Mouse (Mus musculus): ENCODE results near the gene Hhipl1.

The Hhipl1 gene

DNA sequence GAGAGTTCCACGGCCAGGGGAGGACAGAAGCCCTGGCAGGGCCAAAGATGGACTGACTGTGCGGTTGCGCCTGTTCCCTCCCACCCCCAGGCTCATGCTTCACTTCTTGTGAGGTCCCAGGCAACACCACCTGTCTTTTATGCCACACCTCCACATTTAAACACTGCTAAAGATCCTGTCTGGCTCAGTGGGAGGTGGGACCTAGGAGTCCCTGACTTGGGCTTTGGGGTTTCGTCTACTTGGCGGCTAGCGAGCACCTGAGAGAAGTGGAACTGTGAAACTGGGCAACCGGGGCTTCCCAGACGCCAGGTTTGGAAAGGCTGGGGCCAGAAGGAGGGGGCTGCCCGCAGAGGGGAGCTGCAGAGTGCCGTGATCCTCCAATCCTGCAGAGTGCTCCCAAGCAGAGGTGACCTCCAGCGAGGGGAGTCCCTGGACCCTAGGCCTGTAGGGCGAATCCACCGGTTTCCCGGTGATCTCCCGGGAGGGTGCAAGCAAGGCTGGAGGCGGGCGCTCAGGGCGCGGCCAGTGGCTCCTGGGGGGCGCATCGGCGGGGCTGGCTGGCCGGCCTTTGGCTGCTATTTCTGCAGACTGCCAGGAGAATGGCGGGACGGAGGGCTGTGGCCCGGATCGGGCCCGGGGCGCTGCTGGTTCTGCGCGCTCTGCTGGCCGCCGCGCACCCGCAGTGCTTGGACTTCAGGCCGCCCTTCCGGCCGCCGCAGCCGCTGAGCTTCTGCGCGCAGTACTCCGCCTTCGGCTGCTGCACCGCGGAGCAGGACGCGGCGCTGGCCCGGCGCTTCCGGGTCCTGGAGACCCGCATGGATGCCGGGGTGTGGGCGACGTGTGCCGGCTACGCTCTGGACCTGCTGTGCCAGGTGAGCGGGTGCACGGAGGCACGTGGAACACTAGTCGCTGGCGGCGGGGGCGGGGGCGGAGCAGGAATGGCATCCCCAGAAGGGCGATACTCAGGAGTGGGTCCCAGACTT lies at the start of gene Hhipl1:
Gene Hhipl1 (plus strand): TSS at position 459 of the 983 bp plus-strand sequence.
- DNase-seq (ENCODE audit: low spot score) = no peak

DNA sequence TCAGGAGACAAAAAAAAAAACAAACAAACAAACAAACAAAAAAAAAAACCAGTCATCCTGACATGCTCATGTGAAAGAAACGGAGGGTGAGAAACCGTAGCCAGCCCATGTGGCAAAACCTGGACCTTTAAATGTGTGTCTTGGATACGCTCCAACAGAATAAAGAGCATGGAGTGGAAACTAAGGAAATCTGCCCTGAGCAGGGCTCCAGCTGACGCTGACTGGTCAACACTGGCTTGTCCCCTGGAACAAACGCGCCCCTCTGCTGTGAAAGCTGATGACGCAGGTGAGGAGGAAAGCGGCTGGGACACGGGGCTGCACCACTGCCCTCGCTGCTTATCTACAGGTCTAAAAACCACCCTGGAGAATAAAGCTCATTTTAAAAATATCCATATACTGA lies 49.3 kb upstream of the Hhipl1 start:
- no peak for DNase-seq (ENCODE audit: low spot score)

DNA sequence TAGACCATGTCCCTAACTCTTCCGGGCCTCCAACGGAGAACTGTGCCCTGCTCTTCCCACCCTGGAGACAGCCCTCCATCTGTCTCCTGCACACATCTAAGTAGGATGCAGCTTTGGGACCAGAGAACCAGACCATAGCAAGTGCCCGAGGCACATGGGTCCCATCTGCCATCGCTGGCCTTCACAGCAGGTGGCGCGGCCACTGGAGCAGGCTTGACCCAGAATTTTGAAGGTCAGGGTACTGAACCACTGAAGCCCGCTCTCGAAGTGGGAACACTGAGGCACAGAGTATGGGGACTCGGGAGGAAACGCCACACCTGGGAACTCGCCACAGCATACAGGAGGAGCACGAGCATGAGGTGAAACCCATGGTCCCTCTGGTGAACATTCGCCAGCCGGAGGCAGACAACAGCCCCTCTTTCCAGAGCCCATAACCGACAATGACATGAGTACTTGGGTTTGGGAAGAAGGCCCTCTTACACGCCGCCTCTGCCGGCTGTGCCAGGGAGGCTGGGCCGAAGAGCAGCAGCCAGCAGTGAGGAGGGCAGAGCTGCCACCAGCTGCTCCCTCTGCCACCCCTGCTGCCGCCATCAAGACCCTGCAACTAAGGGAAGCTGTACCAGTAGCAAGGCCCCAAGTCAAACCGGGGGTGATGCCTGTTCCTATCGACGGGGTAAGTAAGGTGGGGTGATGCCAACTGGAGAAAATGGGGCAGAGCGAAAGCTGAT lies 46.6 kb upstream of the Hhipl1 start:
- no peak for DNase-seq (ENCODE audit: low spot score)

DNA sequence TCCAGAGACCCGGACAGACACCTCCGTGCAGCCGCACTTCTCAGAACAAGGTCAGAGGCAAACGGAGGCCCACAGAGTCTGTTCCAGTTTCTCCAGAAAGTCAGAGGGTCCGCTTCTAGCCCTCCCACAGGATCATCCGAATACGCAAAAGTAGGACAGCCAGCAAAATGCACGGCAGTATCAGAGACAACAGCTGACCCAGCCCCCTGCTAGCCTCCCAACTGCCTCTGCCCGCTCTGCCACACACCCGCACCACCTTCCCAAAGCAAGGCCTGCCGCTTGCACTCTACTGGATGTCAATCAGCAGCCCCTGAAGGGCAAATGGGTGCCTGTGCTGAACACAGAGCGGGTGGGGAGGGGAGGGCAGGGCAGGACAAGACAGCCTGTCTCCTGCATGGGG lies 45.1 kb upstream of the Hhipl1 start:
- no peak for DNase-seq (ENCODE audit: low spot score)

DNA sequence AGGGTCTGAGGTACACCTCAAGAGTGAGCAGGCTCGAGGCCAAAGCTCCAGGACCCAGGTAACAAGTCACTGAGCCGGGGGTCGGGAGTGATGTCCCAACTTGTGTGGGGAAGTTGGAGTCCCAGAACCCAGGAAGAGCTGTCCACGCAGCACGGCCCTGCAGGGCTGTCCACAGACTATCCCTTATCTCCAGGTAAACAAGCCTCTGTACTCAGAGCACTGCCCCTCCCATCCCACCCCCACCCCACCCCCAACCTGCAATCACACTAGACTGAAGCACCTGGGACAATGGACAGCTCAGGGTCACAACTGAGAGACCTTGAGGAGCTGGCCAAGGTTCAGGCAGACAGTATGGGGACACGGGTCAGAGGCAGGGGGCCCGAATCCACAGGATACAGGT lies 41.2 kb upstream of the Hhipl1 start:
- DNase-seq (ENCODE audit: low spot score) = no peak

DNA sequence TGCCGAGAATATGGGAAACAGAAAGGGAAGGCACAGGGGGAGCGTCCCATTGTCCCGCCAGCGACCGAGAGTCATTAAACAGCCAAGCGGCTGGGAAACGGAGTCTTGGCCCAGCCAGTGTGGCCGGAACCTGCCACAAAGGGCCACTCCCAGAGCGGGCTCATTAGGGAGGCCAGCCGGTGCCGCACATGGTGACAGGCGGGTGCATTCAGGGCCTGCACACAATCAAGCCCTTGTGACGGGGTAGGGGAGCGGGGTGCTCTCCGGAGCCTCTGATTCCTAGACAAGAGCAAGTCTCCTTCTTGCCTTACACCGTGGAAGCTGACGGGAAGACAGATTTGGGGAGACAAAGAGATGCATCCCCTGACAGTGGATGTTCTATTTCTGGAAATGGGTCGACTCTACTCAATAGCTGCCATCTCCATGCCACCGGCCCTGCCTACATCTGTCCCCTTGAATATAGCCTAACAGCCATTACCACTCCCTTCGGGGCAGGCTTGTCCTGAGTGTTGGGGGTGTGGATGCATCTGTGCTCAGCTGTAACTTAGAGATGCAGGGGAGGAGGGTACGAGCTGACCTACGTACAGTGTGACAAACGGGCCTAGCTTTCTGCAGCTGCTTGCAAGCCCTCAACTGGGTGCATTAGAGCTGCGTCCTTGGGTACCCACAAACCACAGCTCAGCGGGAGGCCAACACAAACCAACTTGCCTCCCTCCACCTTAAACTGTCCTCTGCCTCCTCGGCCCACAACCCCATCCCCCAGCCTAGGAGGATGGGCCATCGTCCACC lies 40.0 kb upstream of the Hhipl1 start:
- DNase-seq (ENCODE audit: low spot score) = no peak

DNA sequence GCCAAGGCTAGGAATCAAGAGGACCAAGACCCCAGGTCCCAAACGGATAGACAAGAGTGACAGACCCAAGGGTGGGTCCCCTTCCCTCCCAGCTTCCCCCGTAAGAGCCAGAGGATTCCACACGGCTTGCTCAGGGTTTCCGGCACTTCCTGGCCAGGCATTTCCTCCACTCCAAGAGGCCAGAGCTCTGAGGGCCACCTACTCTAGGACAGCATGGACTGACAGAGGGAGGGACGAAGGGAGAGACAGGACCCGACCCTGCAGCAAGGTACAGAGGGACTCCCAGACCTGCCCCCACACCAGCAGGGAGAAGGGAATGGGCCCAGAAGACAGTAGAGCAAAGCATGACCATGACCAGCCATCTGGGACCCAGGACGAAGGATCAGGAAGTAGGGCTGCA lies 38.4 kb upstream of the Hhipl1 start:
- DNase-seq (ENCODE audit: low spot score) = no peak

DNA sequence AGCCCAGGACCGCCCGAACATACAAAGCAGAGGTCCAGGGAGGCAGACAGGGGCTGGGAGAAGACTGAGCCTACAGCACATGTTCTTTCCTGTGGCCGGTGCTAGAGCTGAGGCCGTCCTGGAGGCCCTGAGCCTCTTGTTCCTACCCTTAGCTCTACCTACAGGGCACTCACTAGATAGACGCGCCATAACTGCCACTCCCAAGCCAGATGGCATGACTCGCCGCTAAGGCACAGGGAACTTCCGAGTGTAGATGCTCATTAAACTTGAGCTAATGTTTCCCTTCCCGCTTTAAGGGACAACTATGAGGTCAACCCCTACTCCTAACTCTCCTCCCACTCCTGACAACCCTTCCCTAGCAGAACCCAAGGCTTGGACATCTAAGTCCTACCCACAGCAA lies 37.1 kb upstream of the Hhipl1 start:
- no peak for DNase-seq (ENCODE audit: low spot score)

DNA sequence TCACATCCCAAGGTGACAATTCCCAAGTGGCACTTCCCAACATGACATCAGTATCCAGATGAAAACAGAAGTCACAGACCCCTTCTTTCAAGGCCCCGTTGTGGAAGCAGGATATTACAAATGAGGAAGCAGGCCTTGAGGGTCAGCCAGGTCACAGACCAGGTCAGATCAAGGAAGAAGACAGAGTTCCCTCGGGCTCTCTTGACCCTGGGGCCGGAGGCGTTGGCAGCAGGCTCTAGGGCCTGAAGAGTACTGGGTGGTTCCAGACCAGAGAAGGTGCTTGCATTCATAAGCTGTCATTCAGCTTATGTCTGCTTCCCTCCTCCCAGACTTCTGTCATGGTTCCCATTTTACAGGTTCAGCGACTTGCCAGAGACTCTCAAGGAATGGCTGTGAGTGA lies 36.4 kb upstream of the Hhipl1 start:
- DNase-seq (ENCODE audit: low spot score) = no peak

DNA sequence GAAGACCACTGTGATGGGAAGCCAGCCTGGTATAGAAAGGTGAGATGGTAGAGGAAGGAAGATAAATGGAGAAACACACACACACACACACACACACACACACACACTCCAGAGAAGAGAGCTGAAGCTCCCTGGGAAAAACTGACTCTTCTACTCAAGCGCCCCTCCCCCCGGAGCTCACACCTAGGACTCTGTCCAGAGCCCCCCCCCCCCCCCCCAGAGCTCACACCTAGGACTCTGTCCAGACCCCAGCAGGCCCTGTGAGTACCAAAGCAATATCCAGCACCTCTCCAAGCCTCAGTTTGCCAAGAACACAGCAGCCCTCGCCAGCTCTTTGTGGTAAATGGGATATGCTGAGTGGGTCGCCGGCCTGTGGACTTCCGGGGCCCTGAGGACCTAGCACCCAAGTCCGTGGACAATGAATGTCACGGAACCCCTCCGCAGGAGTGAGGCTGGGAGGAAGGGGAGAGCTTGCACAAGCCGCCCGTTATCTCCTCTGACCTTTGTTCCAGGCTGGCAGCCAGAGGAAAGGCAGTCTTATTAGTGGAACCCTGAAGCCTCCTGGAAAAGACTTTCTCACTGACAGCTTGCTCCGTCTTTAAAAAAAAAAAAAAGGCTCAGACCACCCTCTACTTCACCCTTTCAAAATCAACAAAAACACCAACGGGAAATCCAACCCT lies 35.7 kb upstream of the Hhipl1 start:
- DNase-seq (ENCODE audit: low spot score) = no peak

DNA sequence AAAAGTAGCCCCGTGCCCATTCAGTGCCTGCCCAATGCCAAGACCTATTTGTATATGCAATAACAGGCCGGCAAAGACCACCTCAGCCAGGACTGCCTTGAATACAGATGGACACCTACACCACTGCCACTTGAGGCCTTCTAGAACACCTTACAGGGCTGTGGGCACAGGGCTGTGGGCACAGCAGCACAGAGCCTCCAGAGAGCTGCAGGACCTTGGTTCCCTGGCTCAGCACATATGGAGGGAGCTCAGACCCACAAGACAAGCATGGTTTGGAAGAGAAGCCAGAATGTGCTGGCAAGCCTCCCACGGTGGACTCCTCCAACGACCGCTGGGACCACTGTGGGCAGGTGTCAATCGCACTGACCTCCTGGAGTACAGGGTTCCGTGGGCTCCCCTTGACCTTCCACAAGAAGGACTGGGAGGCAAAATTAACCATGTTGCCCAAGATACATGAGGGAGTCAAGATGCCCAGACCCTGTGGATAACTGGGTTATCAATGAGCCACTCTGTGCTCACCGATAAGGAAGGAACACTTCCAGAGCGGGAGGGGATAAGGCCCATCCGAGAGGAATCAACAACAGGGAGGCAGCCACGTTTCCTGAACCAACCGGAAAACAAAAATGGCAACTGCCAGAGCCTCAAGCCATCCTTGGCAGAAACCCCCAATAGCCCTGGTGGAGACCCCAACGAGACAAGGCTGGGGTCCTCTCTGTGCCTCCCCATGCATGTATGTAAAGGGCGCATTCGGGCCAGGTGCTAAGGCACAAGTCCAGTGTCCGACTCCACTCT lies 34.5 kb upstream of the Hhipl1 start:
- DNase-seq (ENCODE audit: low spot score) = no peak

DNA sequence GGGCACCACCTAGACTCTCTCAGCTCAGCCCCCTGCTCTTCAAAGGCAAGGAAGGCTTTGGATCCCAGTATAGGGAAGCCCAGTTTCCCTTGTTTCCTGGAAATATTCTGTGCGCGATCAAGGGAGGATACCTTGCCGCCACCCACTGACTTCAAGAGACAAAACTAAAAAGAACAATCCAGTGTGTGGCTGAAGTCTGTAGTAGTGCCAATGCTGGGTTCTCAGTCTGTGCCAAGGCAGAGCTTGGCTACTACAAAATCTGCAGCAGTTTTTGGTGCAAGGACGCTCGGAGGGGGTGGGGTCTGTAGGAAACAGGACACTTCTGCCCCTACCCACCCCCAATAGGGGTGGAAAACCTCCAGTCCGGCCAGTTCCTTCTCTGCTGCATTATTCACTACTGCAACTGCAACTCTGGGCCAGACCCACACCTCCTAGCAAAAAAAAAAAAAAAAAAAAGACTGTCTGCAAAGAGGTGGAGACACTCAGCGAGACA lies 33.9 kb upstream of the Hhipl1 start:
- DNase-seq (ENCODE audit: low spot score) = no peak

DNA sequence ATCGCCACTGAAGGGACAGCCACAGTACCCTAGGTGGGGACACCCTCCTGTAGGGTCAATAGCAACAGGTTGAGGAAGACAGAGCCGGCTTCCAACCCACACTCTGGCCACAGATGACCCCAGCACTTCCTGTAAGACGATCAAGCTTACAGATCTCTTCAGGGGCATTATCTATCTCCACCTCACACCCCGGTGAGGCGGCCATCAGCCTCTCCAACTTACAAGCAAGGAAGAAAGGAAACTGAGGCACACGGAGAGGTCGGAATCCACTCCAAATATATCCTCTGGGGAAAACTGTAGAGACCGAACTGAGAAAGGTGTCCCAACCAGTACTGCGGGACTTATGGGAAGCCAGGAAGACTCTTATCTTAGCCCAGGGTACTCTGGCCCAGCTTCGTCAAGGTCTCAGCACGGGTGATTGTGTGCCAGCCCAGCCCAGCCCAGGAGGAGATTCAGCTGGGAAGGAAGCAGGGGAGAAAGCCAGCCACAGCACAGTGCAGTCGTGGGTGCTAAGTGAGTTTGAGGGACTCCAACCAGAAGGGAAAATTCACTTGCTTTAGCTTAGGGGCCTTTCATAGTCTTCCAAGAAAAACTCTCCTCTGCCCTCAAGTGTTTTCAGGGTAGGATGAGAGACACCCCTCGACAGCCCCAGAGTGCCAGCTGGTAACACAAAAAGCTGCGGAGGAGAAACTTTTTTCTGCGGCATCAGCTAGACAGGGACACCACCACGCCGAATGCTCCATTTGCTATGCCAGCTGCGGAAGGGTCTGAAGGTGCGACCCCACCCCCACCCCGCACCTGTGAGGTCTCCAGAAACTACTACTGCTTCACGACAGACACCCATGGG lies 32.4 kb upstream of the Hhipl1 start:
- DNase-seq (ENCODE audit: low spot score) = no peak

DNA sequence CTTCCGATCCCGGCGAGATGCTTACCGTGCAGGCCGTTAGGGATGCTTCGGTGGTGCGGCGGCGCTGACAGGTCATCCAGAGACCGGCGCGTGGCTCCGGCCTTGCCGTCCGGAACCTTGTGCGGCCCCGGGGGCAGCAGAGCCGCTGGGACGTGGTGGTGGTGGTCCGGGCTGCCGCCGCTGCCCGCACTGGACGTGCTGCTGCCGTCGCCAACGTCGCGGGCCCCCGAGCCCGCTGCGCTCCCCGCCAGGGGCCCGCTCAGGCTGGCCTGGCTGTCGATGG lies 31.8 kb upstream of the Hhipl1 start:
- DNase-seq (ENCODE audit: low spot score) = no peak

DNA sequence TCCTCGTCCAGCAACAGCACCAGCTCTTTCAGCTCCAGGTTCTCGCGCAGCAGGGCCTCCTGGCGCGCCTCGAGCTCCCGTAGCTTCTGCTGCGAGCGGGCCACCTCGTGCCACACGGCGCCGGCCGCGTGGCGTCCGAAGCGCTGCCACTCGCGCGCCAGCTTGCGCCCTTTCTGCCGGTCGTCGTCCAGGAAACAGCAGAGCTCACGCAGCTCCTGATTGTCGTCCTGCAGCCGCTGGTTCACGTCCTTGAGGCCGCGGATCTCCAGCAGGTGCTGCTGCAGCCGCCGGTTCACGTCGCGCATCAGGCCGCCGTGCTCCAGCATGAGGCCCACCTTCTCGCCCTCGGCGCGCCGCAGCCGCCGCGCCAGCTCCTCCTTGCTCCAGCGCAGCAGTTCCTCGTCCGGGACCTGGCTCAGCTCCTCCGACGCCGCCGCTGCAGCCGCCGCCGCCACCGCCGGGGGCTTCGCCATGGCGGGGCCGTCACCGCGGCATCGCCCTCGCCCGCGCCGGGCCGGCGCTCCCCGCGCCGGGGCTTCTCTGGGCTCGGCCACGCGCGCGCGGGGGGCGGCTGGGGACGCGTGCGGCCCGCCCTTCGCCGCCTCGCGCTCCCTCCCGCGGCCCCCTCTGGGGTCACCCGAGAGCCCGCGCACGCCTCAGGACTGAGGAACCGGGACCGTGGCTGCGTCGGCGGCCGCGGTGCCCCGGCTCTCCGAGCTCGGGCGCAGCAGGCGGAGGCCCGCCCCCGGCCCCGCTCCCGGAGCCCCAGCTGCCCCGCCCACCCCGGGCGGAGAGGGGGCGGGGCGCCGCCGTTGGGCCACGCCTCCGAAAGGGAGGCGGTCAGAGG lies 31.2 kb upstream of the Hhipl1 start, which contains the start of gene Ccdc85c:
Gene Ccdc85c (minus strand): TSS at position 765 of the 847 bp plus-strand sequence.
- DNase-seq (ENCODE audit: low spot score) = no peak

DNA sequence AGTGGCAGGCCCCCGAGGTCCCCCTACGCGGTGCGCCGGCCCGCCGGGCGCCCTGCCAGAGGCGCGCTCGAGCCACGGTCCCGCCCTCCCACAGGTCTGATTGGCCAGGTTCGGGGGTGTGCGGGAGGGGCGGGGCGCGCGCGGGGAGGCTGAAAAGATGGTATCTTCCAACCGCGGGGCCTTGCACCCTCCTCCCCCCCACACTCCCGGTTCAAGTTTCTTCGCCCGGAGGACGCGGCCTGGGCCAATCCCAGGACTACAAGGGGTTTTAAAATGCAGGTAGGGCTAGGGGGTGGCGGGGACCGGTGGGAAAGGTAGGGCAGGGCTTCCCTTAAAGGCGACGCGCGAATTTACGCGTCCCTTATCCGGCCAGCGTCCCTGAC lies 30.6 kb upstream of the Hhipl1 start:
- DNase-seq (ENCODE audit: low spot score) = peak; percentile 78

DNA sequence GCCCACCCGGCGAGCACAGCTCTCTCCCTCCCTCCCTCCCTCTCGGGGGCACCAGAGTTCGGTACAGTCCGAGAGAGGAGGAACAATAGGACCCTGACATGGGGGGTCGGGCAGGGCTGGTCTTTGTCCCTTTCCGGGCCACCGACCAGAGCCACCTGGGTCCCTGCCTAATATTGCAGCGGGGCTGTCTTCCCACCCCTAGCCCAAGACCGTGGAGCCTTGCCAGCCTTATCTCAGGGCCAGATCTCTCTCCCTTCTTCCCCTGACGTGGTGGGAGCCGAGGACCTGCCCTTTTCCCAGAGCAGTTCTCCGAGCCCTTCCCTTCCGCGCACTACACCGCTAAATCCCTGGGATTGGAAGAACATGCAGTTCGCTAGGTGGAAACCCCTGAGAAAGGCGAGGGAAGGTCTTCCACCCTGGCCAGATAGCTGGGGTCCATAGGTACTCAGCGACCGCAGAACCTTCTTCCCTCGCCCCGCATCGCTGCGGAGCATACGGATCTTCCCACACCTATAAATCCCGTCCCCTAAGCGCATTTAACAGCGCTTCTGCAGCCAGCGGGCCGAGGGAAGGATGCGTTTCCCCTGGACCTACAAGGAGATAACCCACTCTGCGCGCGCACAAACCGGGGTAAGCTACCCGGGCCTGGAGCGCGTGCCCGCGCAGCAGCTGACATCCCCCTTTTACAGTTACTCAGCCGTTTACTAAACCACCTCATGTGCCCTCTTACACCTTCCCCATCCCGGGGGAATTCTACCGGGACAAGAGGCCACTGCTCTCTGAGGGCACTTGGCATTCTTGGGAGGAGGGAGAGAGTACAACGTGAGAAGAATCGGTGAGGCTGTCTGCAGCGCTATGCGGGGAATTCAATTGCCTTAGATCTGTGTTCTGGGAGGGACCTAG lies 29.9 kb upstream of the Hhipl1 start:
- peak; percentile 16 for DNase-seq (ENCODE audit: low spot score)

DNA sequence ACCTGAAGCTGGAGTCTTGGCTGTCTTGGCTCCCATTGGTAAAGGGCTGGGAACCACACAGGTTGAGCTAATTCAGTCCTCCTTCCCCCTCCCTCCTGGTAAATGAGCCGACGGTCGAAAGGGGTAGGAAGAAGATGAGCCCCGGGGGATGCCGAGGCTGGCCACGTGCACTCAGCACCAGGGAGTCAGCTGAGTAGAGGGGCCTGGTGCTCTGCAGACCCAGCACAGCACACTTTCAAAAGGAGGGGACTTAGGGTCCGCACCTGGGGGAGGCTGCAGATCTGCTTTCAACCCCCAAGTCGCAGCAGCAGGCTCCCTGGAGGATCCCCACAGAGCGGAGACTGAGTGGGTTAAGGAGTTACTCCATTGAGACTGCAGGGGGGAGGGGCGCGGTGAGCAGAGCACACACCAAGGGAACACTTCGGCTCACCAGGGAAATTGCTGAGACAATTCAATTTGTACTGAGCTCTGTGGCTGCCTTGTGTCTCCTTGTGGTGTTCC lies 28.7 kb upstream of the Hhipl1 start:
- no peak for DNase-seq (ENCODE audit: low spot score)

All from layer of hippocampus, adult 9-10 months (tissue).